Mouse (Mus musculus): ENCODE measurements at regions not wholly inside any gene's neighbourhood (a gene's known extent, or its start where the extent isn't known, plus 50 kb on each side); places are given as distances from the start of the nearest gene placed in this dataset.

DNA sequence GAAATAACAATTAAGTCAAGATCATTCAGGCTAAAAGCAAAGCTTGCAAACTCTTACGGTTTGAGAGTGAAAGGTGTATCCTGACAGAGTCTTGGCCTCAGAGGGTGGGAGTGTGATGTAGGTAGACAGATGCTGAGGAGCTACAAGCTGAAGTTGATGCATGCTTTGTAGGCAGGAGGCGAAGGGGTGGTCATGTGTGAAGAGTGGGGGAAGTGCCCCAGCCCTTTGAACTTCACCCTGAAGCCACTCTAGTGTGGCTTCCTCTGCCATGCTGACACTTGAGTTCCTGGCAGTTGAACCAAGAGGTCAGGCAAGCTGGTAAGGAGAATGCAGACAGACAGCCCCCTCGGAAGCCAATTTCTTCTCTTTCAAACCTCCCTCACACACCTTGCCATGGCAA, 141.0 kb upstream of the Sox5 start:
- TF ChIP-seq TAL1 (IDR thresholded peaks at IDR 0.05; ENCODE audit: low read length) (no peak), GATA1 (IDR thresholded peaks at IDR 0.05; ENCODE audit: low read length) (no peak)
